Mouse (Mus musculus): Measurements from ENCODE around the gene Rgl2.
A peak's percentile ranks its signal among the peaks of the same experiment; 100 is the strongest.

- TF ChIP-seq CTCF (IDR thresholded peaks at IDR 0.05; ENCODE audit: borderline replicate concordance, insufficient read depth, low read length) (no peak), POLR2A (IDR thresholded peaks at IDR 0.05; ENCODE audit: low read depth, low read length) (peak; percentile 72)
Measured at GRCm38 (mm10) chr17:33940206-33940805, 11.0 kb downstream of the Rgl2 start, which contains the start of the genes Pfdn6 and Wdr46.
